Mouse (Mus musculus) mammary gland, adult 2 months (tissue): Measurements from ENCODE around the gene Krt15. TPM values are rescaled to one million over a fixed set of nuclear protein-coding genes. Genes with fewer than 3 reads are reported as not detected.

Experiments
- polyA plus RNA-seq: library from polyadenylated mRNA; depleted of rRNA; stranded (reverse); fragments of >200 nt; gene quantifications from 2 replicates; pipeline ENCODE4 v1.2.3, GENCODE M21; 2012; ENCODE audit warnings: low replicate concordance; rRNA removed

The Krt15 gene
- 5.5 and 33.6 TPM in 2 replicates for polyA plus RNA-seq

GRCm38 (mm10) chr11:100135731-100136130, at the start of gene Krt15:
Gene Krt15 (minus strand): TSS chr11:100135928.

DNA sequence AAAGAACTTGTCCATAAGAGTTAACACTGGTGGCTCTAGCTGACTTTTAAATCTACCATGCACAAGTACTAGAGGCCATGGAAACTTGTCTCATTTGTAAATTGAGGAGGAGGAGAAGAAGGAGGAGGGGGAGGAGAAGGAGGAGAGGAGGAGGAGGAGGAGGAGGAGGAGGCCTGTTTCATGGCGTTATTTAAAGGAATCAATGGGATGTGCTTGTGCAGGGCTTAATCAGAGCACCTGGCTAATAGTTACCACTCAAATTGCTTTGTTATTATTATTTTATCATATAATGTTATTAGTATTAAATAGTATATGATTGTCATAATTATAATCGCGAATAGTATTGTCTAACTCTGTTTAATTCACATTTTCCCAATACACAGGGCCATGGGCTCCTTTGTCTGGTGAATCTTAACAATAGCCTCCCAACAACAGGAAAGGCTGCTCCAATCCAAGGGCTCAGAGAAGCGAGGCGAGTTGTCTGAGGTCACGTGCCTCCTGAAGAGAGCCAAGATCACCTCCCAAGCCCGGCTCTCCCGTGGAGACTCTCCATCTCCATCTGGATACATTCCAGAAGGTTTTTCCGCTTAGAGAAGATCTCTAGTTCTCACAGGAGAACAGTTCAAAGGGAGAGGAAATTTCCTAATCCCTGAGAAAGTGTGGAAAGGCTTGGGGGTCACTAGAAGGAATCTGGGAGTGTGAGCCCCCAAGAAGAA, 13.0 kb upstream of the Krt15 start, which contains the start of gene Krt19:
Gene Krt19 (minus strand): TSS at position 51 of the 716 bp plus-strand sequence.

GRCm38 (mm10) chr11:100121466-100121865, 14.3 kb downstream of the Krt15 start, which contains the start of gene Krt13:
Gene Krt13 (minus strand): TSS chr11:100121566.

DNA sequence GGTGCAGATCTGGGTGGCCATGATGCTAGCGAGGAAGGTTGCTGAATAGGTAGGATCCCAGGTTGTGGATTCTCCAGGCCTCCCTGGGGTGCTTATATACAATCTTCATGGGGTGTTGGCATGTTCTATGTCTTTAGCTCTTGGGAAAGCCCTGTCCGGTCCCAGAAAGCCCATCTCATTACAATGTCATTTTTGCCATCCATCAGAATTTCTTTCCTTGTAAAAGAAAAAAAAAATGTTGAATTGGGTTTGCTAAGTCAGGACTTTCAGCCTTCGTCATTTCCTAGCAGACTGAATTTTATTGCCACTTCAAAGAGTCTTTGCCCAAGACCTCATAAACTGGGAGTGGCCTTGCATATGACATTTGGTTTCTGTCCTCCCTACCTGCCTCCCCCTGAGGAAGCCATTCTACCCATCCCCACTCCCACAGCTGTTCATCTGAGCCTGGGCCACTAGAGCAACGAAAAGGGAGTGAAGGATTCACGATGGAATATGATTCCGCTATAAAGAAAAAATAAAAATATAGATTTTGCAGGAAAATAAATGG, 30.1 kb downstream of the Krt15 start, which contains the start of gene Krt36:
Gene Krt36 (minus strand): TSS at position 51 of the 547 bp plus-strand sequence.

GRCm38 (mm10) chr11:100096141-100096540, 39.6 kb downstream of the Krt15 start, which contains the start of gene Krt35:
Gene Krt35 (minus strand): TSS chr11:100096241.

GRCm38 (mm10) chr11:100087861-100088260, 47.9 kb downstream of the Krt15 start, which contains the start of gene Krt32:
Gene Krt32 (minus strand): TSS chr11:100088226.

Other genes with a start within 250 kb of the Krt15 start
- not detected in 2 replicates for gene Krtap31-1, start 228.0 kb downstream of the Krt15 start, polyA plus RNA-seq
- not detected in 2 replicates for gene Gm11565, start 221.2 kb downstream of the Krt15 start, polyA plus RNA-seq
- not detected in 2 replicates for gene Krtap31-2, start 199.6 kb downstream of the Krt15 start, polyA plus RNA-seq
- gene Krtap9-5, start 187.5 kb downstream of the Krt15 start, polyA plus RNA-seq = not detected in 2 replicates
- not detected in 2 replicates for gene Krtap29-1, start 156.9 kb downstream of the Krt15 start, polyA plus RNA-seq
- not detected in 2 replicates for gene Krtap16-1, start 149.3 kb downstream of the Krt15 start, polyA plus RNA-seq
- gene Krtap17-1, start 141.9 kb downstream of the Krt15 start, polyA plus RNA-seq = not detected in 2 replicates
- not detected in 2 replicates for gene Krt33a, start 119.7 kb downstream of the Krt15 start, polyA plus RNA-seq
- gene Krt33b, start 106.1 kb downstream of the Krt15 start, polyA plus RNA-seq = not detected in 2 replicates
- not detected in 2 replicates for gene Krt34, start 94.4 kb downstream of the Krt15 start, polyA plus RNA-seq
- gene Krt31, start 85.4 kb downstream of the Krt15 start, polyA plus RNA-seq = 0.08 and 0.16 TPM in 2 replicates
- 0.63 TPM in 1 of 2 replicates, not detected in the other for gene Krt32, start 47.7 kb downstream of the Krt15 start, polyA plus RNA-seq
- gene Krt35, start 39.7 kb downstream of the Krt15 start, polyA plus RNA-seq = 0.07 TPM in 1 of 2 replicates, not detected in the other
- 5.7 and 5.8 TPM in 2 replicates for gene Krt36, start 30.3 kb downstream of the Krt15 start, polyA plus RNA-seq
- gene Krt13, start 14.4 kb downstream of the Krt15 start, polyA plus RNA-seq = not detected in 2 replicates
- gene Krt19, start 12.7 kb upstream of the Krt15 start, polyA plus RNA-seq = 521 and 718 TPM in 2 replicates
- not detected in 2 replicates for gene Krt9, start 57.3 kb upstream of the Krt15 start, polyA plus RNA-seq
- gene Krt14, start 71.6 kb upstream of the Krt15 start, polyA plus RNA-seq = 52.1 and 78.7 TPM in 2 replicates
- gene Krt16, start 113.0 kb upstream of the Krt15 start, polyA plus RNA-seq = not detected in 2 replicates
- gene Krt17, start 125.1 kb upstream of the Krt15 start, polyA plus RNA-seq = 34.7 and 41.4 TPM in 2 replicates
- gene Krt42, start 133.9 kb upstream of the Krt15 start, polyA plus RNA-seq = 0.07 and 0.12 TPM in 2 replicates
- 105 and 139 TPM in 2 replicates for gene Eif1, start 184.0 kb upstream of the Krt15 start, polyA plus RNA-seq
- gene Gast, start 198.5 kb upstream of the Krt15 start, polyA plus RNA-seq = not detected in 2 replicates
- gene Hap1, start 220.2 kb upstream of the Krt15 start, polyA plus RNA-seq = 11.5 and 15.2 TPM in 2 replicates